Mouse (Mus musculus) left cerebral cortex, postnatal 14 days (tissue): ENCODE results near the gene Rer1. TPM values are rescaled to one million over a fixed set of nuclear protein-coding genes. Genes with fewer than 3 reads are reported as not detected.
A peak's percentile ranks its signal among the peaks of the same experiment; 100 is the strongest.

Source experiments
- DNase-seq, 2 experiments: peaks; one replicate each; pipeline ENCODE4 v3.0.0; 2021 to 2022; ENCODE audit warnings: low spot score in 2 of 2, mixed read lengths in 1 of 2
- intact Hi-C: fragments of 180-260 bp; cut with DNase I; formaldehyde crosslinking; loops from one replicate; pipeline ENCODE4 v1.15.1; 2025
- total RNA-seq, 2 experiments: library from RNA; stranded (reverse); gene quantifications; 2 replicates each; pipeline ENCODE4 v1.2.3; 2021

Rer1 gene
- total RNA-seq, 2 experiments from 2014 or later, result 65.5 to 67.8 TPM

DNA sequence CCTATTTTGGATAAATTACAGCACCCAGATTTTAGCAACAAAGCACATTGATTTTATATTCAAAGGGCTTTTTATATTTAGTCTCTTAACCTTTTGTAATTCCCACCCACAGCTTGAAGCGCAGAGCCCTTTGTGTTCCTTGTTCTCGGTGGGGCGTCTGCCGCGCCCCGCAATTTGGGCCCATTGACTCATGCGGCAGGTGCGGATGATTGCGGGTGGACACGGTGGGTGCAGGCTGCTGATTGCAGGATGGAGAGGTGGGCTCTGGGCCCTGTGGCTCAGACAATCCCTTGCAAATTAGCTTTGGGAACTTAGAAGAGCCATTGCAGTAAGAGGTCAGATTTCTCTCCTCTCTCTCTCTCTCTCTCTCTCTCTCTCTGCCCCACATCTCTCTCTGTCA, 32.1 kb upstream of the Rer1 start:
- intact Hi-C loops, result no loop called here
- DNase-seq, result no peak

DNA sequence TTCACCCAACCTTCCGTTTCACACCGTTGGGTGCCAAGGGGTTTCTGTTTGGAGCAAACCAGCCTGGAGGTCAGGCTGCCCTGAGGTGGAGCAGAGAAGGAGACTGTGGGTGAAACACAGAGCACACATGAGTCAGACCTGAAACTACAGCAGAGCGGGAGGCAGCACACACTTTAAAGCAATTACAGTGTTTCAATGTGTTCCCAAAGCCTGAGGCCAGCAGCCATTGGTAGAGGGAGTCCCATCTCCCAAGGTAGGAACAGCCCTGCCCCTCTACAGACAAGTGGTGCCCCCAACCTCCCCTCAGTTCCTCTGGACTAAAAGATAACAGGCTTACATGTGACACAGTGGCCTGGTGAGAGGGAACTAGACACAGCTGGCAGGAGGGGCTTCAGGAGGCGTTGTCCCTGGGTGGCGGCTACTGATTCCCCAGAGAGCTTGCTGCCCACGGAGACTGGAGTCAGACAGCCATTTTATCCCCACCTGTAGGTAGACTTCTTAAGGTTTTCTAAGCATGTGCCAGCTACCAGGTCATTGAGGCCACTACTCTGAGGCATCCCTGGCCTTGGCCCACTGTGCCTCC, 31.3 kb upstream of the Rer1 start:
- no peak for DNase-seq
- intact Hi-C loops, result no loop called here

DNA sequence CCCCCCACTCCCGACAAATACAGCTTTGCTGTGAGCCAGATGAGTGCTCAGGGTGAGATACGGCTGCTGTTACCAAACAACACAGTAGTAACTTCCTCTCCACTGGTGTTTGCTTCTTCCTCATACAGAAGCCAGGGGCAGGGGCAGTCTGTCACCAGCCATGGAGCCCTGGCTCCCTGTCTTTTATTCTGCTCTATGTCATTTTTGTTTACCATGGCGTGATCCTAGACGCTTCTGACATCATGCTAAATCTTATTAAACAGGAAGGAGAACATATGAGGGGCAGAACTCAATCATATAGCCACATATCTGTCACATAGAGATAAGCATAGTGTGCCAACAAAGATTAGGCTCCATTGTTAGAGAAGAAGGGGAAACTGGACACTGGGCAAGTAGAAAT, 30.4 kb upstream of the Rer1 start:
- DNase-seq, result no peak
- intact Hi-C loops, result no loop called here

DNA sequence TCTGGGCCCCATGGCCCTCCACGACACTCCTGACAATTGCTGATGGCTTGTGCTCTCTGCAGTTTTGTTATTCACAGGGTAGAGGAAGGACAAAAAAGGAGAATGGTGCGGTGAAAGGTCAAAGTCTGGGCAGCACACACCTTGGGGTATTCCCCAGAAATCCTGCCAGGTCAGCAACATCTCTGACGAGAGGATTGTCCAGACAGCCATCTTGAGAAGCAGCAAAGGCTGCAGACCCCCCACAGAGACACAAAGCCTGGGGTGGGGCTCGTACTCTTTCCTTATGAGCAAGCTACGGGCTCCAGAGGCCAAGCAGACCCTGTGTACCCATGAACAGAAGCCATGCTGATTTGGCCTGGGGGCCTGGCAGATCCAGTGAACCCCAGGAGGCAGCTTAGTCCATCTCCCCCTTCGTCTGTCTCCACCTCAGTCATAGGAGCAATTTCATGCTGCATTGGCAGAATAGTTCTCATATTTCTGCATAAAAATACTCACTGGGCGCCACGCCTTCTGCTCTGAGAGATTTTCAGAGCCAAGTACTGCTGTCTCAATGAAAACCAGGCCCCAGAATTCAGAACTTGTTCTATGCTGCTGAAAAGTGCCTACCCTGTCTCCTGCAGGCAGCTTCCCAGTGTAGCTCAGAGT, 27.7 kb upstream of the Rer1 start:
- intact Hi-C loops, result no loop called here
- DNase-seq, result peak in 1 of 2 experiments; percentile 49

DNA sequence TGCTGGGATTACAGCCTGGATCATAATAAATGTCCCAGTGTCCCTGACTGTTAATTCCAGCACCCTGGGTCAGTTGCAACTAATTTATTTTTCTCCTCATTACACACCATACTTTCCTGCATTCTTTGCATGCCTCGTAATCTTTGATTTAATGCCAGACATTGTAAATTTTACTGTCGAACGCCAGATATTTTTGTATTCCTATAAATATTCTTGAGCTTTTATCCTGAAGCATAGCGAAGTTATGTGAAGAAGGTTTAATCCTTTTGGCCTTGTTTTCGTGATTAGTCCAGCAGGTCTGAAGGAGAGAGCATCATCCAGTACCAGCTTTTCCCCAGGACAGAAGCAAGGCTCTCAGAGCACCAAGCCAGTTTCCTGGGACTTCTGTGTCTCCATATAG, 23.3 kb upstream of the Rer1 start:
- DNase-seq, result no peak
- intact Hi-C loops, result no loop called here

DNA sequence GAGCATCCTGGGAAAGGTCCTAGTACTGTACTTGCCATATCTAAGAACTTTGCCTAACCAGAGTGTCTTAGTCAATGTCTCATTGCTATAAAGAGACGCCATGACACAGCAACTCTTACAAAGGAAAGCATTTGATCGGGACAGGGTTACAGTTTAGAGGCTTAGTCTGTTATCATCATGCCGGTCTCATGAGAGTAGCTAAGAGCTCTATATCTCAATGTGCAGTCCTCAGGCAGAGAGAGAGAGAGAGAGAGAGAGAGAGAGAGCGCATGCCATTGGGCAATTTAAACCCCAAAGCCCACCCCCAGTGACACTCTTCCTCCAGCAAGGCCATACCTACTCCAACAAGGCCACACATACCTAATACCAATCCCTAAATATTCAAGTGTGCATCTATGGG, 21.7 kb upstream of the Rer1 start:
- no peak for DNase-seq
- intact Hi-C loops, result no loop called here

DNA sequence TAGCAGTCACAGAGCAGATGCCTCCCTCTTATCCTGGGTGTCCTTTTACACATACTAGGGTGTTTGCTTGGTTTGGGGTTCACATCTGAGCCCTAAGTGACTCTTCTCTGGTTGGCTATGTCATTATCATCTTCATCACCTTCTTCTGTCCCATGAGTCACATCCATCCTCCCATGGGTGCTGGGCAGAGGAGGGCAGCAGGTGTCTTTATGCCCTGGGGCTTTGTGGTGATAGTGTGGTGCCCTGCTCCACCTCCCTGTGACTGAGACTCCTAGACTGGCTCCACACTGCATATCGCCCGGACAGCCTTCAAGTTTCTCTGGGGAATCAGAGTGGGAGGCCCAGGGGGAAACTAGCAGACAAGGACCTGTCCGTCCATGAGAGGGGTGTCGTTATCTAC, 12.4 kb upstream of the Rer1 start:
- intact Hi-C loops, result no loop called here
- no peak for DNase-seq

DNA sequence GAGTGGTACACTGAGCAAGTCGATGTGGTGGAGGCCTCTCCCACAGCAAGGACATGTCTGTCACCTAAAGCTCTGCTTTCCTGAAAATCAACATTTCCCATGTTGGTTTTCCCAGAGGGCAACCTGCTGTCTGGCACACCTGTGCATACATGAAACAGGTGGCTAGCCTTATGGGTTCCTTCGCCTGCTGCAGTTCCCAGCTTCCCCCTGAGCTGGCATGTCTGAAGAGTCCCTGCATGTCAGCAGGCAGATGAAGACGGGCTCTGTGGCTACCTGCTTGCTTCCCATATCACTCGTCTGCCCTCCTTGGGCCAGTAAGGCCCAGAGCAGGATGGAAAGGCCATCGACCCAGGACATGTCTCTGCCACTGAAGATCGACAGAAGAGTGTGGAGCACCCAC, 11.3 kb upstream of the Rer1 start:
- DNase-seq, result no peak
- intact Hi-C loops, result no loop called here

DNA sequence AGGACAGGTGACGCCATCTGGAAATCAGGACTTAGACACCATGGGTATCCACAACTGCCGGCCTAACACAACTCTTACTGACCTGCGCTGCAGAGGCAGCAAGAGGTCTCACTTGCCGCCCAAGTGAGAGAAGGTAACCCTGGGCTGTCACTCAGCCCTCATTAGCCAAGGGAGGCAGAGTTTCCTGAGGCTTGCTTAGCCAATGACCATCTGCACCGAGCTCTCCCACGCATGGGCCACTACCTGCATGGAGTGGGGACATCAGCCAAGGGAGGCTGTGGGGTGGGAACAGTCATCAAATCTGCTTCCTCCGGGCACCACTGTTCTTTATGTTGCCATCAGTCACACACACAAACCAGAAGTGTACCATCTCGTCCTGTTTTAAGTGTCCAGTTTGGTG, 9.8 kb upstream of the Rer1 start:
- intact Hi-C loops, result loop anchor here (1.0 kb wide), 1 partner anchor 153 kb away; the partner anchor contains the start of gene Faap20
- no peak for DNase-seq

DNA sequence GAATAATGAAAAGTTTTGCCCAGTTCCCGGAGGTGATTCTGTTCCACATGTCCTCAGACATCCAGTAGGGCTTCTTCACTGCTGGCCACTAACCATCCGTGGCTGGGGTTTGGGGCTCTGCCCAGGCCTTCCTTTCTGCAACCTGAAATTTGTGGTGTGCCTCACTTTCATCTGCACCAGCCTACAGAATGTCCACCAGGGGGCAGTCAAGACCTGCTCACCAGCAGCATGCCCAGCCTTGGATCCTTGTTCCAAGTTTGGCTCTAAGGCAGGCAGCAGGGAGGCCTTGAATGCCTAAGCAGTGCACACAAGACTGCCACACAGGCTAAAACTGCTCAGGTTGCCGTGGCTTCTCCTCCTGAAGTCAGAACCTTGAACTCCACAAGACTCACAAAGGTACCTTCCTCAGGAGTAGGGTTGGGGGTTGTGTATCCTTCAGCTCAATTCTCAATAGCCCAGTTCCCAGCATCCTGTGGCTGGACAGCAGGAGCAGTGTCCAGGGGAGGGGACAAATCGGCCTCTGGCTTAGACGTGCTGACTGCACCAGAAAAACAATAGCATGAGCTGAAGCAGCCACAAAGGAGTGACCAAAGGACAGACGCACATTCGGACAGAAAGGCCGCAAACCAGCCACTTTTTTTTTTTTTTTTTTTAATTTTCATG, 9.2 kb upstream of the Rer1 start:
- intact Hi-C loops, result loop anchor here (1.0 kb wide), 1 partner anchor 154 kb away; the partner anchor contains the start of gene Faap20
- DNase-seq, result peak; percentile 93 to 94

DNA sequence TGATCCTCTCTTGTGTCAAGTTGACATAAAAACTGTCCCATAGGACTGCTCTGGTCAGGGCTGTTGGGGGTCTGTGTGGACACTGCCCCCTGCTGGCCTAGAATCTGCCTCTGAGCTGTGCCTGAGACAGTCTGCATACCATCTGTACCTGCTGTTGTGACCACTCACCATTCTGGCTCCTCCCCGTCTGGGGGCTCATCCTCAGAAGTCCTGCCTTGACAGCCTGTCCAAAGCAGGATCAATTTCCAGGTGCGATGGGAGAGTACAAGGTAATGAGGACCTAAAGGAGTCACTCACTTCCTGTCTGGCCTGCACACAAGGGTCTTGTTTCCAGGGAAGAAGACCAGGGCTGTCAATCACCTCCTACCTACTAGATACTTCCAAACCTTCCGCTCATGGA, 8.4 kb upstream of the Rer1 start:
- peak in 1 of 2 experiments; percentile 51 for DNase-seq
- intact Hi-C loops, result no loop called here

DNA sequence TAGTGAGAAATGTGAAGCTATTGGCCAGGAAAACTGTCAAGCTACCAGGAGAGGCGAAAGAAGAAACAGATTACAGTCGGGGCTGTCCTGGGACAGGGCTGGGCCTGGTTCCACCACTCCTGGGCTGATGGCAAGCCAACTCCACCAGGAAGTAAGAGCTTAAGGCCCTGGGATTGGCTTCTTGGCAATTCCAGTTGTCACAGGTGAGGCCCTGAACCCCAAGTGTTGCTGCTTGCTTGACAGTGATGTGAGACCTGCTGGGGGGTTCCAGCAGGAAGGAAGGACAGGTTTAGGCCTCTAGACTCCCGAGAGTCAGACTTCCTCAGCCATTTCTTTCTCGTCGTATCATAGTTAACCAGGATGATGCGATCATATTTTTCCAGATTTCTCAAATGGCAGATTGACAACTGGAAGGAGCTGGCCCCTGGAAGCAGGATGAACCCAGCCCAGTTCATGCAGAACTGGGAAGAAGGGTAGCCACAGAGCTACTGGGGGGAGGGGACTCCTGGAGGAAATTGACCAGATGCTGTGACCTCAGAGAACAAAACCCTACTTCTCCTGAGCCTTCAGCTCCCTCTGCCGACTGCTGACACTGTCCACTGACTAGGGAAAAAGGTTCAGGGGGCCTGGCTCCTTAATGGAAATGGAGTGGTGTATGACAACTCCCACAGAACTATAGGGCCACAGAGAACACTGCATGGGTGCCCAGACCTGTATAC, 7.4 kb upstream of the Rer1 start:
- no peak for DNase-seq
- intact Hi-C loops, result no loop called here

DNA sequence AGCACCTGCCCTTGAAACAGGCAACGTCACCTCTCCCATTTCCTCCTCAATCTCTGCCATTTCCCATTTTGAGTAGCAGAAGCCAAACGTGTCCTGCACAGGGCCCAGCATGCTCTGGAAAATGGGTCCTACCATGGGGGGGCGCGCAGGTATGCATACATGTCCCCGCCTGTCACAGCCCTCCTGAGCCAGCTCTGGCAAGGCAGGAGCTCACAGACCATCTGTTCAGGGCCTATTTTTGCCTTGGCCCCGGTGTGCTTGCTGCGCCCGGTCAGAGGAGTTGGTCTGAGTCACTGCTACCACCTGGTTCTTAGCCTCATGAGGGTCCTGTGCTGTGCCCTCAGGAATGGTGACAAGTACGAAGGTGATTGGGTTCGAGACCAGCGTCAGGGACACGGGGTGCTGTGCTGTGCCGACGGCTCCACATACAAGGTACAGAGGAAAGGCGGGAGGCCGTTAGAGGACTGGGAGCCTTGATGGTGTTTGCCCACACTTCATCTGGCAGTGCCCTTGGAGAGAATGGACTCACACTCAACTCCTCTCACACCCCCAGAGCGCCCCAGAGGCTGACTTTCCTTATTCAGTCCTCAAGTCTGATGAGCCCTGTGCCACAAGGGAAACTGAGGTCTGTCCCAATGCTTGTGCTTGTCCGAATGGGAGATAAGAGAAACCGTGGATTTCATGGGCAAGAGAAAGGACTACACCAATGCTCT, 6.7 kb upstream of the Rer1 start:
- intact Hi-C loops, result no loop called here
- no peak for DNase-seq

DNA sequence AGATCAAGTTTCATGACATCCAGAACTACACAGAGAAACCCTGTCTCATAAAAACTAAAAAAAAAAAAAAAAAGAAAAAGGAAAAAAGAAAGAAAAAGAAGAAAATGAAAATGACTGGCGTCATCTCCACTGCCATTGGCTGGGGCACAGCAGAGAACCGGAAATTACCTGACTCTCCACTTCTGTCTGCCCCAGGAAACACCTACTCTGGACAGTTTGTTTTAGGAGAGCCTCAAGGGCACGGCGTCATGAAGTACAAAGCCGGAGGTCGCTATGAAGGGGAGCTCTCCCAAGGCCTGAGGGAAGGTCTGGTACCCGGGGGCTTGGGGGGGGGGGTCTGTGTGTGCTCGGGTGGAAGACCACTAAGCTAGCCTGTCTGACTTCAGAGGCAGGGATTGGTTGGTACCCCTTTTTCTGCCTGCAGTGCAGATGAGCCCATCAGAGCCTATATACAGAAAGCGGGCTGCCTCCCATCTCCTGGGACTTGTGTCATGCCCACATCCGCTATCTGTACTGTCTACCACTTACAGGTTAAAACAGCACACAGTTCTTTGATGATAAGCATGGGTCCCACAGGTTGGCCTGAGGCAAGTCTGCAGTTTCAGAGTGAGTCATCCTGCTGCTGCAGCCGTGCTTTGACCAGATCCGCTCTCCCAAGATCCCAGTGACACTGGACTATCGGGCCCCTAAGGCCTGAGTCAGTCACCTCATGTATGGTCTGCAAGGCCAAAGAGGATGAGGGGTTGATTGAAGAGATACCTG, 4.7 kb upstream of the Rer1 start:
- intact Hi-C loops, result no loop called here
- DNase-seq, result no peak

DNA sequence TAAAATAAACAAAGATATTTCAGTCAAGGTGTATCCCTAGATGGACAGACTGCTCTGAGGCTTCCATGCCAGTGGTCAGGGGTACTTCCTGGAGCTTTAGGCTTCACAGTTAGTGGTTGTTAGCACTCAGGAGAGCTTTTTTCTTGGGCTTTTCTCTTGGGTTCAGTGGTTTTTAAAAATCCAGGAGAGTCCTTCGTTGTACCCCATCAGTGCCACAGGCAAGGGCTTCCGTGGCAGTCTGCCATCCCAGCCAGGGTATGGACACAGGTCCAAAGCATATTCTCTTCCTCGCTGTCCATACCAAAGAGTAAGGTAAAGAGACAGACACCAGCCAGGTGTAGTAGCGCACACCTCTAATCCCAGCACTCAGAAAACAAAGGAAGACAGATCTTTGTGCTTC, 4.0 kb upstream of the Rer1 start:
- intact Hi-C loops, result no loop called here
- no peak for DNase-seq

DNA sequence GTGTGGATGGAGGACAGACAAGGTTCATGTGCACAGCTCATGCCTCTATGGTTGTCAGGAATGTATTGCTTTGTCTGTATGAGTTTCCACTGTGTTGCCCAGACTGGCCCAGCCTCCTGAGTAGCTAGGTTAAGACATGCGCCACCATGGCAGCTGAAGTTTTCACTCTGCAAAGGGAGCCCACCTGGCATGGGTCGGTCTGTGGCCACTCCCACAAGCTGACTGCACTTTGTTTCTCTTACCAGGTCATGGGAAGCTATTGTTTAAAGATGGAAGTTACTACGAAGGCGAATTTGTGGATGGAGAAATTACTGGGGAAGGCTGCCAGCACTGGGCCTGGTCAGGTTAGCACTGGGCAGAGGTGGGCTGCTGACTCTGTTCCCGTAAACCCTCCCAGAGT, 3.1 kb upstream of the Rer1 start:
- intact Hi-C loops, result no loop called here
- no peak for DNase-seq

DNA sequence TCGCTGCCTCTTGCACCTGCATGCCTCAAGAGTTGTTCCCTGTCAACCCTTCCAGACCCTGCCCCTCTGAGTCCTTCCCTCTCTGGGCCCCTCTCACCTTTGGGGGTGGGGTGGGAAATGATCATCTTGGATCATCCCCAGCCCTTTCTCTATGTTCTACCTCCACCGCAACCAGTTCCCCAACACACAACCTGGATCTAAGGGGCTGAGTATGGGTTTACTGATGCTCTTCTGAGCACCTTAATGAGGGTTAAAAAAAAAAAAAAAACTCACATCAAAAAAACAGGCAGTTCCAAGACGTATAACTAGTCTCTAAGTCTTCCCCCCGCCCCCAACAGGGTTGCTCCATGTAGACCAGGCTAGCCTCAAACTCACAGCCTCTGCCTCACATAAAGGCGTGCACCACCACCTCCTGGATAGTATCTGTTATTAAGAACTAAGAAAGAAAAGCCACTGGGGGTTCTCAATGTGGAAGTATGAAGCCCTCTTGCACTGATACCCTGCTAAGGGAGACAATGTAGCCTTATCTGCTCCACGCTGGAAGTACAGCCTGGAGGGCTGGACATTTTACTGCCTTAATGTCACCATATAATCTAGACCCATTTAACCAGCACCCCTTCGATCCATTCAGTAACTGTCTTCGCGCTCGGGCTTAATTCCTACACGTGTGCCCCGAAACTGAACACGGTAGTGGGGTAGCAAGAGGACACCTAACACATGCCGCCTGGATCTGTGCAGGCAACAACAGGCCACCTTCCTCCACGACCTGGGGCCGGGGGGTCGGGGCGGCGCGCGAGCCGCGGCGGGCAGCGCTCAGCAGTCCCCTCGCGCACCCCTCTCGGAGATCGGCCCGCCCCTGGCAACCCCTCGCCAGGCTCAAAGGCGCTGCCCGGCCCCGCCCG, 725 bp downstream of the Rer1 start:
- intact Hi-C loops, result no loop called here
- DNase-seq, result no peak

DNA sequence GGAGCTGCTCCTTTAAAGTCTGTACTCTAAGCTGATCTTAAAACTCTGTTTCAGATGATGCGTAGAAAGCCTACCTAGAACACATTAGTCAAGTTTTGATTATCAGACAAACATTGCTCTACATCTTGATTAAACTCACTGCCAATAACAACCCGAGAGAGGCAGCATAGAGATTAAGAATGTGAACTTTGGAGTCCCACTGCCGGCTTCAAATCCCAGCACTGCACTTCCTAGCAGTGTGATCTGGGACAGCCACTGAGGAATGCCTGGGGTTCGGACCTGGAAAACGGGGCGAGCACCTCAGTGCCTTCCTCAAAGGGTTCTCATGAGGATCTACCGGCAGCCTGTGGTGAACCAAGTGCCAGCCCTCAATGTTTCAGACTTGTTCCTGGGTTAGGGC, 1.8 kb downstream of the Rer1 start:
- intact Hi-C loops, result no loop called here
- DNase-seq, result no peak
